Mouse (Mus musculus): ENCODE measurements at regions not wholly inside any gene's neighbourhood (a gene's known extent, or its start where the extent isn't known, plus 50 kb on each side); places are given as distances from the start of the nearest gene placed in this dataset.

- Histone ChIP-seq H3K4me2 (no peak overlapping the region), H3K9ac (replicated peaks) (no peak overlapping the region), H3K27me3 (replicated peaks) (no peaks in the 10 kb centered on the region), H3K9me3 (replicated peaks) (no peaks in the 10 kb centered on the region), H3K4me3 (replicated peaks) (no peak overlapping the region), H3K27ac (replicated peaks) (no peak overlapping the region), H3K36me3 (no peaks in the 10 kb centered on the region), H3K4me1 (no peaks in the 10 kb centered on the region)
- WGBS: 77% methylated on average over 7 of the region's 7 CpGs
- ATAC-seq (ENCODE audit: low FRiP score): no peak
These were observed 80.0 kb upstream of the Tmem150c start for GRCm38 (mm10) chr5:100239632-100240031.

DNA sequence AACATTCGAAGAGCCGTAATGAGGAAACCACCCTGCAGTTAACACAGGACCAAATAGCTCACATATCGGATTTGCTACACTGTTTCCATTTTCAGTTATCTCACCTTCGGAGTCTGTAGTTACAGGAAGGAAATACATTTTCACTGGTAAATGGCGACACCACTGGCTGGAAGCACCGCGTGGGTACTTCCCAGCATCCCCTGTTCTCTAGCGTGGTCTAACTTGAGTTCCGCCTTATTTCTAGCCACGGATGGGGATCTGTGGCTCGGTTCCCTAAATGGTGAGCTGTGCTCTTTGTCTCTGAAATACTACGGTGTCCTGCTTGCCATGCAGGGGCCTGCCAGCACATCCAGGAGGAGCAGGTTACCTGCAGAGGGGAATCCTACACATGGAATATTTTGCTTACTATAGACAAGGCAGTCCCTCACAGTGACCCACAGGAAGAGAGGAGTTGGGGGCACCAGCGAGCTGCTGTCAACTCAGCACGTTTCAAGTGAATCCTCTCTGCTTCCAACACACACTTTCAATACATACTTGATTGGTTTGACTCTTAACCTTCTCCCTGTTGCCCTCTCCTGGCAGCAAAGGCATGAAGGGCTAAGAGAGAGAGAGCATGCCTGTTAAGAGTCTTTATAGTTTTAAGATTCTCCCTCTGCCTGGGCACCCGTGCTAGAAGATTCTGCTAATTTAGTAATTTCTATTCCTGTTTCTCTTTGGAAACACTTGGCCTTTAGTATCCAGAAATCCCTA lies 78.9 kb upstream of the Tmem150c start:
- Histone ChIP-seq H3K27me3 (replicated peaks) (no peaks in the 10 kb centered on the region), H3K4me3 (replicated peaks) (no peak overlapping the region), H3K36me3 (no peaks in the 10 kb centered on the region), H3K4me1 (no peaks in the 10 kb centered on the region), H3K27ac (replicated peaks) (no peak overlapping the region), H3K9me3 (replicated peaks) (no peaks in the 10 kb centered on the region), H3K4me2 (no peak overlapping the region), H3K9ac (replicated peaks) (no peak overlapping the region)
- 82% methylated on average over 15 of the region's 15 CpGs for WGBS
- ATAC-seq (ENCODE audit: low FRiP score): no peak

GRCm38 (mm10) chr5:100237674-100238278 lies 78.2 kb upstream of the Tmem150c start:
- Histone ChIP-seq H3K36me3 (no peaks in the 10 kb centered on the region), H3K4me1 (no peaks in the 10 kb centered on the region), H3K9me3 (replicated peaks) (no peaks in the 10 kb centered on the region)

DNA sequence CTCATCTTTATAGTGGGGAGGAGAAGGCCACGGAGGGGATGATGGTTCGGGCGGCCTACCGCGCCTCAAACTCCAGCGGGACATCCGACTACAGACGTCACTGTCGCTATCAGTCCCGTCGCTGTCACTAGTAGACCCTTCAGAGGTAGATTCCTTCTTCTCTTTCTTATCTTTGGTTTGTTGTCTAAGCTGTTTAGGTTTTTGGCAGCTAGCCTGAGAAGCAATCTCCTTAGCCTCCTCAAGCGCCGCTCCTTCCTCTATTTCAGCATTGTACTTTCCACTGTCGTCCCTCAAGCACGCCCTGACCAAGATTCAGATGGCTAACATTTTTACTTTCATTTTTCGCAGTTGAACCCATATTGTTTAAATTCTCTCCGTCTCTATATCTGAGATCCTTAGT lies 76.7 kb upstream of the Tmem150c start:
- H3K4me2 ChIP-seq: no peak overlapping the region
- WGBS: 96% methylated on average over 17 of the region's 17 CpGs
- H3K27ac ChIP-seq (replicated peaks): no peak overlapping the region
- no peak overlapping the region for H3K4me3 ChIP-seq (replicated peaks)
- no peaks in the 10 kb centered on the region for H3K9me3 ChIP-seq (replicated peaks)
- no peak overlapping the region for H3K9ac ChIP-seq (replicated peaks)
- no peaks in the 10 kb centered on the region for H3K36me3 ChIP-seq
- H3K27me3 ChIP-seq (replicated peaks): no peaks in the 10 kb centered on the region
- H3K4me1 ChIP-seq: 0 out of 2 replicates have a peak, but pooled peaks cover 3% of the 10 kb centered on the region
- ATAC-seq (ENCODE audit: low FRiP score): no peak

More at GRCm38 (mm10) chr5:100237674-100238278, 78.2 kb upstream of the Tmem150c start:
- Histone ChIP-seq H3K4me3 (replicated peaks) (no peak overlapping the region), H3K27me3 (replicated peaks) (no peaks in the 10 kb centered on the region), H3K9ac (replicated peaks) (no peak overlapping the region), H3K4me2 (no peak overlapping the region), H3K27ac (replicated peaks) (no peak overlapping the region)
- WGBS: 90% methylated on average over 12 of the region's 12 CpGs
- no peak for ATAC-seq (ENCODE audit: low FRiP score)

GRCm38 (mm10) chr5:100232076-100232475 lies 72.5 kb upstream of the Tmem150c start:
- H3K9ac ChIP-seq (replicated peaks): no peak overlapping the region
- peak overlapping the region; percentile 33 for H3K27ac ChIP-seq (replicated peaks)

GRCm38 (mm10) chr5:100231574-100231973 lies 72.0 kb upstream of the Tmem150c start:
- H3K9me3 ChIP-seq (replicated peaks): no peaks in the 10 kb centered on the region
- no peak overlapping the region; the same call in 1 of the 2 replicates for H3K27ac ChIP-seq (replicated peaks)
- no peak overlapping the region for H3K9ac ChIP-seq (replicated peaks)
- H3K4me1 ChIP-seq: 0 out of 2 replicates have a peak, but pooled peaks cover 3% of the 10 kb centered on the region
- H3K36me3 ChIP-seq: no peaks in the 10 kb centered on the region
- 42% methylated on average over 11 of the region's 11 CpGs for WGBS
- peak; percentile 47; the same call in 1 of the 2 replicates for ATAC-seq (ENCODE audit: low FRiP score)
- H3K4me3 ChIP-seq (replicated peaks): no peak overlapping the region
- H3K4me2 ChIP-seq: no peak overlapping the region
- no peaks in the 10 kb centered on the region for H3K27me3 ChIP-seq (replicated peaks)

More at GRCm38 (mm10) chr5:100232076-100232475, 72.5 kb upstream of the Tmem150c start:
- ATAC-seq (ENCODE audit: low FRiP score): no peak
- 75% methylated on average over 7 of the region's 7 CpGs for WGBS
- Histone ChIP-seq H3K4me2 (no peak overlapping the region), H3K4me1 (0 out of 2 replicates have a peak, but pooled peaks cover 3% of the 10 kb centered on the region), H3K9me3 (replicated peaks) (no peaks in the 10 kb centered on the region), H3K36me3 (no peaks in the 10 kb centered on the region), H3K27me3 (replicated peaks) (no peaks in the 10 kb centered on the region), H3K4me3 (replicated peaks) (no peak overlapping the region)

DNA sequence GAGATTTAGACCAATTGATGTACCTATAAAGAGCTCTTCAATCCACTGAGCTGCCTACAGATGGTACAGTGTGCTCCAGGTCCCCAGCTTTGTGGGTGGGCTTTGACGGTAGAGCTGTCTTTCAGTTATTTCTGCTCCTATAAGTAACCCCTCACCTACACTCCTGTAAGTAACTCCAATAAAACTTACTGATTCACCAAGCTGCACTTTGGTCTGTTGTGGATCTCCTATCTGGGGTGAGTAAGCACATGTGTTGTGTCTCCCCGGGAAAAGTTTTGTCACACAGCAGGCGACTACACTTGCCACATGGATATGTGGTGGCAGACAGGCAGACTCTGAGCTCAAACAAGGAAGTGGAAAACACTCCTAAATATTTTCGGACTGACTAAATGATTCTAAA lies 70.4 kb upstream of the Tmem150c start:
- peaks cover 4% of the 10 kb centered on the region; the same call in 1 of the 2 replicates for H3K4me1 ChIP-seq
- H3K27me3 ChIP-seq (replicated peaks): no peaks in the 10 kb centered on the region
- H3K27ac ChIP-seq (replicated peaks): no peak overlapping the region
- H3K9me3 ChIP-seq (replicated peaks): no peaks in the 10 kb centered on the region
- H3K4me2 ChIP-seq: no peak overlapping the region
- H3K4me3 ChIP-seq (replicated peaks): no peak overlapping the region
- ATAC-seq (ENCODE audit: low FRiP score): no peak
- H3K36me3 ChIP-seq: no peaks in the 10 kb centered on the region
- H3K9ac ChIP-seq (replicated peaks): no peak overlapping the region
- WGBS: 88% methylated on average over 4 of the region's 4 CpGs

DNA sequence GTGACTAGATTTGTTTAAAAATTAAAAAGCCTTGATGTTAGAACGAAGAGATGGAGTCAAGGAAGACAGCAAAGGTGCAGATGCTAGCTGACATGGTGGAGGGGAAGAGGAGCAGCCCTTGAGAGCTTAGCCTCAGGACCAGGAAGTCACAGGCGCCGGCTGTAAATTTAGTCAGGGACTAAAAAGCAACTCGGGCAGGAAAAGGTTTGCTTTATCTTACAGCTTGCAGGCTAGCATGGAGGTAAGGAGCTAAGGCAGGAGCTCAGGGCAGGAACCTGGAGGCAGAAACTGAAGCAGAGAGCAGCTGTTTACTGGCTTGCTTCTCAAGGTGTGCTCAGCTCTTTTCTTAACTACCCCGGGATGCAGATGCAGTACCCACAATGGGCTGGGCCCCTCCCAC lies 68.3 kb upstream of the Tmem150c start:
- Histone ChIP-seq H3K27me3 (replicated peaks) (no peaks in the 10 kb centered on the region), H3K4me1 (peaks cover 9% of the 10 kb centered on the region; the same call in 1 of the 2 replicates), H3K4me2 (no peak overlapping the region), H3K9ac (replicated peaks) (no peak overlapping the region), H3K9me3 (replicated peaks) (no peaks in the 10 kb centered on the region), H3K36me3 (no peaks in the 10 kb centered on the region), H3K27ac (replicated peaks) (no peak overlapping the region), H3K4me3 (replicated peaks) (no peak overlapping the region)
- 64% methylated on average over 5 of the region's 5 CpGs for WGBS
- no peak for ATAC-seq (ENCODE audit: low FRiP score)

DNA sequence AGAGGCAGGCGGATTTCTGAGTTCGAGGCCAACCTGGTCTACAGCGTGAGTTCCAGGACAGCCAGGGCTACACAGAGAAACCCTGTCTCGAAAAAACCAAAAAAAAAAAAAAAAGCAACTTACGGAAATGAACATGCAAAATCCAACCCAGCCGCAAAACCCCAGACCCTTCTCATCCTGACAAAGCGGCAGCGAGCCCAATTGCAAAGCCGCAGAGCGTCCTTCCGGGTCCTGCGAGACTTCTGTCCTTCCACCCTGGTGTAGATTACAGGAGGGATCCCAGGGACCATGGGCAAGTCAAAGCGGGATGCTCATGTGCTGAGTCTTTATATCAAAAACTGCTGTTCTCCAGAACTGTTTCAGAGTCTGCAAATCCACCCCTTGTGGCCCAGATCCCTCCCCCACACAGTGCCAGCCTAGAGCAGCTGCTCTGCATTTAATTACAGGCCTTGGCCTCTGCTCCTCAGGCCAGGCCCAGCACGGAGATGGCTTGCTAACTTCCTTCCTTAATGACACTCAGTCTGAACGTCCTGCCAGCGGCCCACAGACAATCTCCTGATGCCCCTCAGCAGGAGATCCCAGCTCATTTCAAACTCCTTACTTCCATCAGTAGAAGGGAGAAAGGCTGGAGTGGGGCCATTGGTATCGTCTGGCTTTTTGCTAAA lies 67.1 kb upstream of the Tmem150c start:
- H3K27me3 ChIP-seq (replicated peaks): no peaks in the 10 kb centered on the region
- 74% methylated on average over 17 of the region's 17 CpGs for WGBS
- no peak for ATAC-seq (ENCODE audit: low FRiP score)

DNA sequence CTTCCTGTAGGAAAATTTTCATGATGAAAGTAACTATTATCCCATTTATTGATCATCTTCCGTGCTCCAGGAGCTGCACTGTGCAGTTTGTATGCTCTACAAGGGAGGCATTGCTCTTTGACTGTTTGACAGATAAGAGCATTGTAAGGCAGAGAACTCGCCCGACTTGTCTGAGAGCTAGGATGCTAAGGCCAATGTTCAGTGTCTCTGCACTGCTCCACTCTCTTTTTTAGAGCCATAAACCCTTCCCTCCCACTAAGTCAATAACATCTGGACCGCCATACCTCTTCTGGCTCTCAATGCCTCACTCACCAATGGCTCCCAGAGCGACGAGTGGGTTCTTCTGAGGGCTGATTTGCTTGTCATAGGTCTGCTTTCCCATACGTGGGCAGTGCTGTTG lies 65.9 kb upstream of the Tmem150c start:
- WGBS: 69% methylated on average over 7 of the region's 7 CpGs
- H3K27me3 ChIP-seq (replicated peaks): no peaks in the 10 kb centered on the region

More for the DNA sequence above, 67.1 kb upstream of the Tmem150c start:
- no peak overlapping the region for H3K4me2 ChIP-seq
- H3K27ac ChIP-seq (replicated peaks): no peak overlapping the region
- no peak overlapping the region for H3K9ac ChIP-seq (replicated peaks)
- no peaks in the 10 kb centered on the region for H3K36me3 ChIP-seq
- H3K4me1 ChIP-seq: peaks cover 7% of the 10 kb centered on the region; the same call in 1 of the 2 replicates
- H3K4me3 ChIP-seq (replicated peaks): no peak overlapping the region
- no peaks in the 10 kb centered on the region for H3K9me3 ChIP-seq (replicated peaks)

GRCm38 (mm10) chr5:100224773-100225363 lies 65.3 kb upstream of the Tmem150c start:
- H3K4me1 ChIP-seq: peaks cover 15% of the 10 kb centered on the region
- peak; percentile 54 for ATAC-seq (ENCODE audit: low FRiP score)
- no peak overlapping the region for H3K27ac ChIP-seq (replicated peaks)
- no peaks in the 10 kb centered on the region for H3K36me3 ChIP-seq
- no peaks in the 10 kb centered on the region for H3K27me3 ChIP-seq (replicated peaks)
- no peak overlapping the region for H3K9ac ChIP-seq (replicated peaks)
- H3K9me3 ChIP-seq (replicated peaks): no peaks in the 10 kb centered on the region
- H3K4me2 ChIP-seq: no peak overlapping the region
- no peak overlapping the region for H3K4me3 ChIP-seq (replicated peaks)
- 51% methylated on average over 10 of the region's 10 CpGs for WGBS

More for the DNA sequence above, 65.9 kb upstream of the Tmem150c start:
- no peak overlapping the region for H3K4me3 ChIP-seq (replicated peaks)
- H3K4me1 ChIP-seq: peaks cover 15% of the 10 kb centered on the region
- no peak overlapping the region for H3K4me2 ChIP-seq
- ATAC-seq (ENCODE audit: low FRiP score): no peak
- no peaks in the 10 kb centered on the region for H3K36me3 ChIP-seq
- no peak overlapping the region for H3K27ac ChIP-seq (replicated peaks)
- no peaks in the 10 kb centered on the region for H3K9me3 ChIP-seq (replicated peaks)
- no peak overlapping the region for H3K9ac ChIP-seq (replicated peaks)
